Mouse (Mus musculus) testis, adult 2 months (tissue): ENCODE data around the gene Snx18.

Experiments
- CTCF ChIP-seq: fragments of 200-500 bp; IDR thresholded peaks from 2 replicates; pipeline ENCODE4 v1.5.1; 2012; ENCODE audit warnings: low read depth, mild to moderate bottlenecking, inconsistent platforms, low read length, moderate library complexity; ENCODE audit not compliant: control insufficient read depth, insufficient read depth, insufficient replicate concordance
- POLR2A ChIP-seq: fragments of 200-500 bp; IDR thresholded peaks from 2 replicates; pipeline ENCODE4 v1.6.1; 2012; ENCODE audit warnings: low read depth, mild to moderate bottlenecking, inconsistent platforms, low read length, moderate library complexity; ENCODE audit not compliant: control insufficient read depth

- TF ChIP-seq CTCF (no peak), POLR2A (no peak)
Measured at GRCm38 (mm10) chr13:113595219-113595618, 23.1 kb downstream of the Snx18 start.
